Comparison of ENCODE assay signal across 8 mouse cellular contexts in genomic region chr19:6871574-6872271, GRCm38 (mm10). TPM values are rescaled to one million over a fixed set of nuclear protein-coding genes. Genes with fewer than 3 reads are reported as not detected.
A peak's percentile ranks its signal among the peaks of the same experiment; 100 is the strongest.
DNase-seq lines count a peak whose midpoint lies in the region; ATAC-seq and TF ChIP-seq lines count a peak whose summit lies in the region.

No protein-coding gene starts in this region.

- no peaks in the 10 kb centered on the region for H3K9me3 ChIP-seq in midbrain, embryonic 16.5 days (replicated peaks; ENCODE audit: control insufficient read depth, low read length, poor library complexity, severe bottlenecking)

- no peaks in the 10 kb centered on the region for H3K36me3 ChIP-seq in testis, adult 2 months (ENCODE audit: control insufficient read depth, insufficient read depth, low read length)
- no peaks in the 10 kb centered on the region for H3K36me3 ChIP-seq in midbrain, embryonic 16.5 days (ENCODE audit: control insufficient read depth, insufficient read depth, low read length)

- no peak for ATAC-seq in midbrain, embryonic 16.5 days

- H3K4me3 ChIP-seq in testis, adult 2 months (ENCODE audit: control insufficient read depth, low read depth, low read length): no peak overlapping the region
- H3K4me3 ChIP-seq in midbrain, embryonic 16.5 days (ENCODE audit: low read depth, low read length): no peak overlapping the region

- H3K4me2 ChIP-seq in midbrain, embryonic 16.5 days (ENCODE audit: low read length): no peak overlapping the region

- 67% methylated on average over 5 of the region's 5 CpGs for WGBS in midbrain, embryonic 16.5 days

- no peaks in the 10 kb centered on the region for H3K27me3 ChIP-seq in testis, adult 2 months (ENCODE audit: control insufficient read depth, insufficient read depth, low read length)
- no peaks in the 10 kb centered on the region for H3K27me3 ChIP-seq in midbrain, embryonic 16.5 days (ENCODE audit: control insufficient read depth, insufficient read depth, low read depth, low read length)

- H3K27ac ChIP-seq in testis, adult 2 months (ENCODE audit: control insufficient read depth, insufficient read depth, low read depth, low read length): no peak overlapping the region
- no peak overlapping the region for H3K27ac ChIP-seq in midbrain, embryonic 16.5 days (ENCODE audit: low read length)

- H3K4me1 ChIP-seq in testis, adult 2 months (ENCODE audit: control insufficient read depth, insufficient read depth, low read length): no peaks in the 10 kb centered on the region
- no peaks in the 10 kb centered on the region for H3K4me1 ChIP-seq in midbrain, embryonic 16.5 days (ENCODE audit: control insufficient read depth, insufficient read depth, low read length)

- no peak for DNase-seq in testis, postnatal 10 days (ENCODE audit: low spot score)
- DNase-seq in c-Kit-positive CD71-positive TER-119-negative erythroid progenitor cells, embryonic 14.5 days (ENCODE audit: low read depth): peak; percentile 45
- peak; percentile 88 for DNase-seq in kidney, postnatal 14 days
- DNase-seq in retina, postnatal 1 day: peak; percentile 70
- no peak for DNase-seq in left cerebral cortex, adult 11 months (ENCODE audit: low spot score)
- DNase-seq in adrenal gland, postnatal 10 days: no peak

- no peak for TF ChIP-seq POLR2A in testis, adult 2 months (IDR thresholded peaks at IDR 0.05; ENCODE audit: control insufficient read depth, low read depth, low read length)

- peak; percentile 32; the same call in 1 of the 2 replicates for TF ChIP-seq CTCF in testis, adult 2 months (IDR thresholded peaks at IDR 0.05; ENCODE audit: control insufficient read depth, insufficient read depth, insufficient replicate concordance, low read depth, low read length)

- H3K9ac ChIP-seq in midbrain, embryonic 16.5 days (ENCODE audit: low read depth, low read length): no peak overlapping the region

RNA-seq across cellular contexts. Expression of gene Ccdc88b, which starts 13.7 kb away (rescaled TPM):
- polyA plus RNA-seq in testis, adult 2 months (2012; rRNA removed): 33.5 and 39.8 TPM in 2 replicates
- polyA plus RNA-seq in midbrain, embryonic 16.5 days (2015; fragmentation: Nextera tagmentation; extraction: Ambion mirVana): 0.27 and 0.55 TPM in 2 replicates
- 1 to 10 TPM; 4.1 TPM for total RNA-seq in adrenal gland, postnatal 10 days (2021)

RNA-seq across cellular contexts. Expression of gene Rps6ka4, which starts 31.3 kb away (rescaled TPM):
- polyA plus RNA-seq in testis, adult 2 months (2012; rRNA removed): 12.5 and 16.4 TPM in 2 replicates
- polyA plus RNA-seq in midbrain, embryonic 16.5 days (2015; fragmentation: Nextera tagmentation; extraction: Ambion mirVana): 10.1 and 14.6 TPM in 2 replicates
- total RNA-seq in adrenal gland, postnatal 10 days (2021): 10 to 100 TPM; 21.5 to 27.5 TPM

RNA-seq across cellular contexts. Expression of gene Trmt112, which starts 37.8 kb away (rescaled TPM):
- 52.9 and 64.6 TPM in 2 replicates for polyA plus RNA-seq in testis, adult 2 months (2012; rRNA removed)
- polyA plus RNA-seq in midbrain, embryonic 16.5 days (2015; fragmentation: Nextera tagmentation; extraction: Ambion mirVana): 95.3 and 107 TPM in 2 replicates
- total RNA-seq in adrenal gland, postnatal 10 days (2021): 10 to 100 TPM; 53.9 to 70.4 TPM

RNA-seq across cellular contexts. Expression of gene Prdx5, which starts 38.2 kb away (rescaled TPM):
- polyA plus RNA-seq in testis, adult 2 months (2012; rRNA removed): 120 and 133 TPM in 2 replicates
- polyA plus RNA-seq in midbrain, embryonic 16.5 days (2015; fragmentation: Nextera tagmentation; extraction: Ambion mirVana): 353 and 382 TPM in 2 replicates
- total RNA-seq in adrenal gland, postnatal 10 days (2021): 100 to 1,000 TPM; 417 to 451 TPM

RNA-seq across cellular contexts. Expression of gene Esrra, which starts 49.9 kb away (rescaled TPM):
- polyA plus RNA-seq in testis, adult 2 months (2012; rRNA removed): 13.3 and 16.6 TPM in 2 replicates
- polyA plus RNA-seq in midbrain, embryonic 16.5 days (2015; fragmentation: Nextera tagmentation; extraction: Ambion mirVana): 13.2 and 13.4 TPM in 2 replicates
- total RNA-seq in adrenal gland, postnatal 10 days (2021): 10 to 100 TPM; 71.0 to 97.4 TPM

Comparison
In these comparisons a context has a peak if more than half of its experiments do, and no peak if none do; other contexts are left out.
1. DNase-seq: peak in c-Kit-positive CD71-positive TER-119-negative erythroid progenitor cells, embryonic 14.5 days (single experiment), kidney, postnatal 14 days (single experiment) and retina, postnatal 1 day (single experiment); none in testis, postnatal 10 days (single experiment), left cerebral cortex, adult 11 months (single experiment) and adrenal gland, postnatal 10 days (single experiment).
2. RNA of gene Ccdc88b, which starts 13.7 kb away (polyA plus RNA-seq): 33.5 to 39.8 TPM in testis, adult 2 months; 0.27 to 0.55 TPM in midbrain, embryonic 16.5 days; every median in the first group is over 10 times any median in the second.